Mouse (Mus musculus): ENCODE data around the gene Nup88.

GRCm38 (mm10) chr11:71004316-71004773 lies 34.6 kb upstream of the Nup88 start, which contains the start of gene Dhx33:
- TF ChIP-seq POLR2A (IDR thresholded peaks at IDR 0.05; ENCODE audit: borderline replicate concordance, extremely low read depth, insufficient read depth, insufficient read length, poor library complexity, severe bottlenecking): peak; percentile 30; the same call in 1 of the 2 replicates
- TF ChIP-seq CTCF (IDR thresholded peaks at IDR 0.05; ENCODE audit: borderline replicate concordance, extremely low read depth, insufficient read depth, insufficient read length): peak; percentile 15; the same call in 1 of the 2 replicates
